Mouse (Mus musculus) heart, postnatal 14 days (tissue): ENCODE data around the gene Golm1. TPM values are rescaled to one million over a fixed set of nuclear protein-coding genes. Genes with fewer than 3 reads are reported as not detected.

Source experiments
- DNase-seq, 2 experiments: peaks; one replicate each; pipeline ENCODE4 v3.0.0; 2021 to 2022
- intact Hi-C: fragments of 180-260 bp; cut with DNase I; formaldehyde crosslinking; loops from one replicate; pipeline ENCODE4 v1.15.1; 2025
- total RNA-seq, 2 experiments: library from RNA; stranded (reverse); gene quantifications; 2 replicates each; pipeline ENCODE4 v1.2.3; 2021

The Golm1 gene
- total RNA-seq, 2 experiments from 2014 or later, result 16.3 to 20.8 TPM

GRCm38 (mm10) chr13:59679306-59679705 lies 3.7 kb upstream of the Golm1 start:
- intact Hi-C loops, result no loop called here
- DNase-seq, result no peak

- intact Hi-C loops, result no loop called here
- DNase-seq, result no peak
Observed at GRCm38 (mm10) chr13:59676316-59677229, 962 bp upstream of the Golm1 start.

DNA sequence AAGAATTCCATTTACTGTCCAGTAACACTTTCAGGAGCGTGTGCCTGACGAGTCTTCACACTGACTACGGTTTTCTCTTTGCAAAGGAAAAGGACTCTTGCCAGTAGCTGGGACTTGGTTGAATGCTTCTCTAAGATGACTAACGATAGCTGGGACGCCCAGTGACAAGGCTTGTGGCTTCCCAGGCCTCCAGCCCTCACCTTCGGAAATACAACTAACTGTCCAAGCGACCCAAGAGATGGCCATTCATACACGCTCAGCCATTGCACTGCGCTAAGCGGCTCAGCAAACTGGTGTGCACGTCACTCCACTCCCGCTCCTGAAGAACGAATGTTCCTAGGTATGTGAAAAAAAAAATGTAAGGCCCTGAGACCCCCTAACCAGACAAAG lies 855 bp downstream of the Golm1 start:
- intact Hi-C loops, result no loop called here
- DNase-seq, result peak in 1 of 2 experiments; percentile 26

DNA sequence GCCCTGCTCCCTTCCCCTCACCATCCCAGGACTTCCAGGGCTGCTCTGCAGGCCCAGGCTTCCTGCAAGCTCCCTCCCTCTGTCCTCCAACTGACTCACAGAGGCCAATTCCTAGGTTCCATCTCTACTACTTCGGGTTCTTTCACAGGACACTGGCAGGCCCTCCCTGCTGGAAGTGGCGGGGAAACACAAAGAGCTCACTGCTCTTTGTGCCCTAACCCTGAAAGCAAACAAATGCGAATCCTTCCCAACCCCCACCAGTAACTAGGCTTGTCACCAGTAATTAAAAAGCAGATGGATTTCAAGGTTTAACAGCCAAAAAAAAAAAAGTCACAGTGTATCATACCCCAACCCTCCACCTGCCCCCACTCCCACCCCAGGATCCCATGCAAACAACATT lies 1.4 kb downstream of the Golm1 start:
- intact Hi-C loops, result no loop called here
- no peak for DNase-seq

DNA sequence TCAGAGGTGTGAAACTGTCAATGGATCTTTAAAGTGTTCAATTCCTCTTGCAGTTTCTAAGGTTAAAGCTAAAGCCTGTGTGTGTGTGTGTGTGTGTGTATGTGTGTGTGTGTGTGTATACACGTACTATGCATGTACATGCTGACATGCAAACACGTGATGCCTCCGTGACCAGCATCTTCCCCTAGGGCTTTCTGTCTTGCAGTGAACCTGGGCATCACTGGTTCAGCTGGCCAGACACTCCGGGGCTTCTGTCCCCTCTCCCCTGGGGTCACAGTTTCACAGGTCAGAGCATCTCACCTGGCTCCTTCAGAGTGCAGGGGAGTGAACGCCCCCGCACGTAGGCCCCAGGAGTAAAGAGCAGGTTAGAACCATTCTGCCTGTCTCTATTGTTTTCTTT lies 2.0 kb downstream of the Golm1 start:
- no peak for DNase-seq
- intact Hi-C loops, result no loop called here

DNA sequence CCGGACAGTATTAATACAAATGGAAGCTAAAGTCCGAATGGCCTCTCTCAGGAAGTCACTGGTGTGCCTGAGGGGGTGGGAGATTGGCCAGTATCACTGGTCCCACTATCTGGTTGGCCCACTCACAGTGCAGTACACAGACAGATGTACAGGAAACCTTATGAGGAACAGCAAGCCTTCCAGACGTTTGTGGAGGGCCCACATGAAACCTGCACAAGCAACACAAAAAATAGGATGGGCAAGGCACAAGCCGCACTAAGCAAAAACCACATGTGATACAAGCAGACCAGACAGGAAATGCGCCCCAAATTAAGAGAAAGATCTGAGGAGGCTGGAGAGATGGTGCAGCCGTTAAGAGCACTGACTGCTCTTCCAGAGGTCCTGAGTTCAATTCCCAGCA lies 3.4 kb downstream of the Golm1 start:
- intact Hi-C loops, result no loop called here
- DNase-seq, result no peak

GRCm38 (mm10) chr13:59671521-59671920 lies 4.1 kb downstream of the Golm1 start:
- intact Hi-C loops, result no loop called here
- no peak for DNase-seq

DNA sequence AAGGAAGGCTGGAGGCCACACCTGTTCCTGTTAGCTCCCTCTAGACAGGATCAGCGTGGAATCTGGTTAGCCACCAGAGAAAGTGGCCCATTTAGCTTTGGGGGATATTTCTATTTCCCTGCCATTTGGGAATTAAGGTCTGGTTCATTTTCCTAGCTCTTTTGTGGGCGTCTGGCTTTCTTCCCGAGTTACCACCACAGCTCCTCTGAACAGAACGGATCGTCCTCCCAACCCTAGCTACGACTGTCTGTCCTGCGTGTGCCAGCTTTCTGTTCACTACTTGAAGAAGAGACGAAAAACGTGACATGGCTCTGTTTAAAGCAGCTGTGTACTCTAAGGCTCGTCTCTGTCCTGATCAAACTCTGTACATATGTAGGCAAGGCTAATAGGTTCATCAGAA lies 5.7 kb downstream of the Golm1 start:
- intact Hi-C loops, result no loop called here
- no peak for DNase-seq

DNA sequence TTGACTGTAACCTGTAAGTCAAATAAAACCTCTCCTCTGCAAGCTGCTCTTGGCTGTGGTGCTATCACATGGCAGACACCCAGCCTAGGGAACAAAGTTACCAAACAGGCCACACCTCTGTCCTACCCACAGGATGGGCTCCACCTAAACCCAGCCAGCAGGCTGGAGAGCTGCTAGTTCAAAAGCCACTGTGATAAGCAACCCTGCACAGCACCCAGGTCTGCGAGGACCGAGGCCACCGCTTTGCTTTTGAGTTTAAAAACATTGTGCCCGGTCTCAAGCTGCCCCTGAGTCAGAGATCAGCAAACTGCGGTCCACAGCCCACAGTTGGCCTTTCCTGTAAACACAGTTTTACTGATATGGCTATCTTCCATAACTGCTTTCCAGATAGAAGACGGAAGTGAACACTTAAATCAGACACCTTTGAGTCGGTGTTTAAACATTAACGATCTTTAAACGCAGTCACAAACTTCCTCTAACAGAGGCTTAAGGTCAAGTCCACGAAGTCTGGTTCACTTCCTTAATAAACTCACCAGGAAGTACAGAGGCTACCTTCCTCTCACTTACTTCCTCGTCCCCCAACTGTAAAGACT lies 7.0 kb downstream of the Golm1 start:
- peak; percentile 44 to 47 for DNase-seq
- intact Hi-C loops, result no loop called here

DNA sequence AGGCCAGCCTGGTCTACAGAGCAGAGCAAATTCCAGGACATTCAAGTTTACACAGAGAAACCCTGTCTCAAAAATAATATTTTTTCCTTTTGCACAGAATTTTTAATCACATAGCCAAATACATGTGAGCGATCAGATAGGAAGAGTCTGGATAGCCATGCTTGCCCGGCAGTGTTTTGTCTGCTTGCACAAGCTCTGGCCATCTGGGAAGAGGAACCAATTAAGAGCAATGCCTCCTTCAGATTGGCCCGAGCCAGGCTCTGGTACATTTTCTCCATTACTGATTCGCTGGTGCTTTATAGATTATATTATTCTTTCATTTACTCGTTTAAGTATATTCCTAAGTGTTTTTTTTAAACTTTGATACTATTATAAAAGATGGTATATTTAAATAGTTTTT lies 7.8 kb downstream of the Golm1 start:
- intact Hi-C loops, result no loop called here
- no peak for DNase-seq

GRCm38 (mm10) chr13:59663939-59664712 lies 11.5 kb downstream of the Golm1 start:
- intact Hi-C loops, result no loop called here

DNA sequence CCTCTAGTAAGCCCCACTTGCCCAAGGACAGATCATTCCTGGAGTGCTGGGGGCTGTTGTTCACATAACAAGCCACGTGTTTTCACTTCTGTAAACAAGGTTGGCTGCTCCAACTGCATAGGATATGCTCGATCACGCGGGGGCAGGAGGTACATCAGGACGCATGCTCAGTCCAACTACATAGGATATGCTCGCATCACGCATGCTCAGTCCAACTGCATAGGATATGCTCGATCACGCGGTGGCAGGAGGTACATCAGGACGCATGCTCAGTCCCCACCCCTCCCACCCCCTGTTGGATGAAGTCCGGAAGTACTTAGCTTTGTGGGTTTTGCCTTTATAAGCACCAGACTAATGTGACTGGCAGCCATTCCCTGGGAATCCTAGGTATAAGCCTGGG lies 13.6 kb downstream of the Golm1 start:
- intact Hi-C loops, result no loop called here
- no peak for DNase-seq

More at GRCm38 (mm10) chr13:59663939-59664712, 11.5 kb downstream of the Golm1 start:
- no peak for DNase-seq

DNA sequence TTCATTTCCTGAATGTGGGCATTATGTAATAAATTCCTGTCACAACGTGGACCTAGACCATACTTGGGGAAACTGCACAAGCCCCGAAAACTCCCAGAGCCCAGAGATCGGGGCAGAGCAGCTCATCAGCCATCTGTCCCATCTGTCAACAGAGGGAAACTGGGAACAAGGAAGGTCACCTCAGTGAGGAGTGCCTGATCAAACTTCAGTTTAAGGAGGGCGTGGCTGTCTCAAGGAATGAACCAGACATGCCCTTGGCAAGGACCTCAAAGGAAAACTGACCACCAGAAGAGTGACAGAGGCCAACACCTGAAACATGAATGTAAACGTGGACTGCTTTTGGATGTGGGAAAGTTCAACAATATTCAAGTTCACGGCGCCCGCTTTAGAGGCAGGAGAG lies 14.2 kb downstream of the Golm1 start:
- intact Hi-C loops, result no loop called here
- no peak for DNase-seq

DNA sequence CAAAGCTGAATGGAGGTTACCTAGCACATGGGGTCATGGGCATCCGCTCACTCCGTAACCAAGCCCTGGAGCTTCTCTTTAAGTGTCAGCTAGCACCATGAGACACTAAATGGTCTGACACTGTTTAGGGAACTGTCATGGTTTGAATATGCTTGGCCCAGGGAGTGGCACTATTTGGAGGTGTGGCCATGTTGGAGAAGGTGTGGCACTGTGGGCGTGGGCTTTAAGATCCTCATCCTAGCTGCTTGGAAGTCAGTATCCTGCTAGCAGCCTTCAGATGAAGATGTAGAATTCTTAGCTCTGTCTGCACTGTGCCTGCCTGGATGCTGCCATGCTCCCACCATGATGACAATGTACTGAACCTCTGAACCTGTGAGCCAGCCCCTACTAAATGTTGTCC lies 15.2 kb downstream of the Golm1 start:
- intact Hi-C loops, result no loop called here
- no peak for DNase-seq

- no peak for DNase-seq
- intact Hi-C loops, result no loop called here
Observed at GRCm38 (mm10) chr13:59657781-59658180, 17.8 kb downstream of the Golm1 start.

DNA sequence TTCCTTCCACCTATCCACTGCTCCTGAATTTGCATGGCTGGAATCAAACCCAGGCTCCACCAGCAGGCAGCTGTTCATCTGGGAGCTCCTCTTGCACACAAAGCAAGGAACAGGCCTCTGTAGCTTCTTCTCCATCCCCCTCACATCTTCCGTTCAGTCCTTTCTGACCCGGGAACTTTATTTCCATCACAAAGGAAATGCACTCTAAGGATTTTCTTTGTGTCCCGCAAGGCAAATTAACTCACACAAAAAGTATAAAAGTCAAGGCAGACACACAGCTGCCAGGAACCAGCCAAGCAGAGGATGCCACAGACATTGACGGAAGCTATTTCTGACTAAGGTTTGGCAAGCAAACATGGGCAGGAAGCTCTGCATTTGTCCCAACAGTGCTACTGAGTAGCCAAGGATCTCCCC lies 18.6 kb downstream of the Golm1 start:
- DNase-seq, result peak in 1 of 2 experiments; percentile 8
- intact Hi-C loops, result no loop called here

DNA sequence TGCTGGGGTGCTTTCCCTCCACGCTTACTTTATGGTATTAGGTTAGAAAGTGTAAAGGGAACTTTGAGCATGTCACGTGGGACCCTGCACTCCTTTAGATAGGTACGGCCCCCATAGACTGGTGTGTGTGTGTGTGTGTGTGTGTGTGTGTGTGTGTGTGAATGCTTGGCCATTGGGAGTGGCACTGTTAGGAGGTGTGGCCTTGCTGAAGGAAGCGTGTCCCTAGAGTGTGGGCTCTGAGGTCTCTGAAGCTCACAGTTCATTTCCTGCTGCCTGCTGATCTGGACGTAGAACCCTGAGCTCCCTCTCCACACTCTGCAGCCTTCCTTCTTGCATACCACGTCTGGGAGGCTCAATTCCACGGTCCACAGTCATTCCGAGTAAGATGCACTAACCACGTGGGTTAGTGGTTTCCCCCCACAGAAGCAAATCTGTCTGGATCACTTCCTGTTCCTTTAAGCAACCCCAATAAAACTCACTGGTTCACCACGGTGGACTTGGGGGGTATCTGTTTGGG lies 19.2 kb downstream of the Golm1 start:
- DNase-seq, result no peak
- intact Hi-C loops, result no loop called here

DNA sequence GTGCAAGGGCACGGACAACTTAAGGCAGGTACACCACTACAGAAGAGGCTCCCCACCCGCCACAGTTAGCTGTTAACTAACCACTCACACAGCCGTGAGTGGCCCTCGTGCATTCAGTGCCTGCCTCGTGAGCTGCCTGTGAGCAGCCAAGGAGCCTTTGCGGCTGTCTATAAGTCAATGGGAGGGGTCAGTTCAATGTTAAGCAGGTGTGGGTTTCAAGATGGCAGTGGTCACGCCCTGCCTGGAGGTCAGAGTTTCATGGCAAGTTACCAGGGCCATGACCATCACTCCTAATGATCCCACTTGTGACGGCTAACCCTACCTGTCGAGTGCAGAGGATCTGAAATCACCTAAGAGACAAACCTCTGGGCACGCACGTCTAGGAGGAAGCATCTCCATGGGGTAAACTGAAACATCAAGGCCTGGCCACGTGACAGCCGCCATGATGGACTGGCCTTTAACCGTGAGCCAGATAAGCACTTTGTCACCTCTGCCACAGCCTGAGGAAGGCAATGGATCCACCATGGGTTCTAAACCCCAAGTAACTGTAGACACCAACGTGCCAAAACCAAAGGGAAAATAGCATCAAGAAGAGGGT lies 19.8 kb downstream of the Golm1 start:
- no peak for DNase-seq
- intact Hi-C loops, result no loop called here

DNA sequence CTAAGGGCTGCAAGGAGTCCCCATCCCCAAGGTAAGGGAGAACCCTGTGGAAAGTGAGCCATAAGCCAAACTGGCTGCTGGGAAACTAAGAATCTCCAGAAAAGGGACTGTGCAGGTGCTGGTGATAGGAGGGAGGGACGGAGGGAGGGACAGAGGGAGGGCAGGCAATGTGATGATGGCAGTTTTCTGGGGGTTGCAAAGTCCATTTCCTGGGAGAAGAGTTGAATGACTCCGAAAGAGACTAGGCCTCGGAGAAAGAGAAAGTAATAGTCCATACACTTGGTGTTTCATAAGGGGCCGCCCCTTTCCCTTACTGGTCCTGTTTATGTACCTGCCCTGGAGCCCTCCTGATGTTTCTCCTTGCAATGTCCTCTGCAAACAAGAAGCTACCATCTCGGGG lies 21.1 kb downstream of the Golm1 start:
- DNase-seq, result no peak
- intact Hi-C loops, result no loop called here

- DNase-seq, result no peak
- intact Hi-C loops, result no loop called here
Observed at GRCm38 (mm10) chr13:59653136-59653535, 22.5 kb downstream of the Golm1 start.

- intact Hi-C loops, result no loop called here
- DNase-seq, result no peak
Observed at GRCm38 (mm10) chr13:59652651-59653050, 23.0 kb downstream of the Golm1 start.
